Mouse (Mus musculus): ENCODE results near the gene Meaf6.
A peak's percentile ranks its signal among the peaks of the same experiment; 100 is the strongest.

- TF ChIP-seq CTCF (IDR thresholded peaks at IDR 0.05; ENCODE audit: control insufficient read depth, insufficient read depth, low read length) (peak; percentile 95), POLR2A (IDR thresholded peaks at IDR 0.05; ENCODE audit: borderline replicate concordance, control insufficient read depth, low read depth, low read length) (no peak)
These were observed 14.5 kb downstream of the Meaf6 start for GRCm38 (mm10) chr4:125099458-125099857.

Measured in bone marrow, adult 2 months (tissue).